Mouse (Mus musculus): Measurements from ENCODE around the gene Cyfip2.

DNA sequence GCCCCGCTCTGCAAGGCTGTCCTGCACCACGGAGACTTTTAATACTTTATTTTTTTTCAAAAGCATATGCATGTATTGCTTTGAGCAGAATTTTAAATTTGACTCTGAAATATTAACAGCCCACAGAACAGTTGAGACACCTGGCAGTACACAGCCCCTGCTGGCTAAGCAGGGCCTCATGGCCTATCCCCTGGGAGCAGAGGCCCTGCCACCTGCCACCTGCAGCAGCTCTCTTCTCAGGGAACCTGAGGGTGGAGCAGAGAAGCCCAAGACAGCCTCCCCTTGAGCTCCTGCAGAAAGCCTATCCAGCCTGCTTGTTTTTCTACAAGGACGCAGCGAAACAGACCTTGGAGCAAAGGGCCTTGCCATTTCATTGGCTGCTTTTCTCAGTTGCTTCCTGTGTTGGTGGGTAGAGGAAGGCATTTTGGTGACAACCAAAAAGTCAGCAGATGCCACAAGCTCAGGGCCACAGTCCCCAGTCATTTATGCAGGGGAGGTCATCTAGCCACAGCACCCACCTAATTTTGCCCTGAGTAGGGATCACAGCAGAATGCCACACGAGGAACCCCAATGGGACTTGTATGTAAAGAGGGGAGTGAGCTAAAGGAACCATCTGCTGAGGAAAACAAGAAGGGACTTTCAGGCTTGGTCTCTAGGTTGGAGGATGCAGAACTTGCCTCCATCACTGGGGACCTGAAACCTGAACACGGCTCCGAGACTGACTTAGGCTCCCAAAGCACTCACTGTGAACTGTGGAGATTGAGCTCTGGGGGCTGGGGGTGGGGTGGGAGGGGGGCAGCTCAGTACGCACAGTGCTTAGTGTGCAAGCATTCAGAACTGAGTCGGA lies 7.6 kb downstream of the Cyfip2 start:
- no peak for TF ChIP-seq POLR2A (IDR thresholded peaks at IDR 0.05; ENCODE audit: insufficient read depth, low read depth, low read length)
- no peak for TF ChIP-seq CTCF (IDR thresholded peaks at IDR 0.05; ENCODE audit: insufficient read depth, low read depth, low read length)

Data from olfactory bulb, adult 2 months (tissue).